Mouse (Mus musculus): Measurements from ENCODE around the gene Itgae. TPM values are rescaled to one million over a fixed set of nuclear protein-coding genes. Genes with fewer than 3 reads are reported as not detected.

Itgae gene
- total RNA-seq, 2 experiments from 2014 or later, result 0.33 to 1.1 TPM

GRCm38 (mm10) chr11:73092057-73092456 lies 1.7 kb downstream of the Itgae start:
- DNase-seq (ENCODE audit: low spot score in 2 of 2), result no peak

DNA sequence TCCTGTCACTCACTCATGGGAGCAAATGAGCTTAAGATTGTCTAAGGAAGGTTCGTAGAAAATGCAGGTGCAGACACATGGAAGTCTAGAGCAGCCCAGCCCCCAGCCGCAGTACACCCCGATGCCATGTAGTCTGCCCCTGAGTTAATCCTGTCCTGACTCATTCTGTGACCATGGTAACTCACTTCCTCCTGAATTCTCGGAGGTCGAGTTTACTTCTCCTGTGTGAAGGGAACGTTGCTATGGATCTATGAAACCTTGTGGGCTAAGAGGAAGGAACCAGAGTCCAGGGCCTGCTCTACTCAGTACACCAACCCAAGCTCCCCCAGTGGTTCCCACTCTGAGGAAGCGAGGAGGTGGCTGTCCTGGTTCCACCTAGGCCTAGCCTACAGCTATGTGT lies 2.5 kb downstream of the Itgae start:
- DNase-seq (ENCODE audit: low spot score in 2 of 2), result no peak

DNA sequence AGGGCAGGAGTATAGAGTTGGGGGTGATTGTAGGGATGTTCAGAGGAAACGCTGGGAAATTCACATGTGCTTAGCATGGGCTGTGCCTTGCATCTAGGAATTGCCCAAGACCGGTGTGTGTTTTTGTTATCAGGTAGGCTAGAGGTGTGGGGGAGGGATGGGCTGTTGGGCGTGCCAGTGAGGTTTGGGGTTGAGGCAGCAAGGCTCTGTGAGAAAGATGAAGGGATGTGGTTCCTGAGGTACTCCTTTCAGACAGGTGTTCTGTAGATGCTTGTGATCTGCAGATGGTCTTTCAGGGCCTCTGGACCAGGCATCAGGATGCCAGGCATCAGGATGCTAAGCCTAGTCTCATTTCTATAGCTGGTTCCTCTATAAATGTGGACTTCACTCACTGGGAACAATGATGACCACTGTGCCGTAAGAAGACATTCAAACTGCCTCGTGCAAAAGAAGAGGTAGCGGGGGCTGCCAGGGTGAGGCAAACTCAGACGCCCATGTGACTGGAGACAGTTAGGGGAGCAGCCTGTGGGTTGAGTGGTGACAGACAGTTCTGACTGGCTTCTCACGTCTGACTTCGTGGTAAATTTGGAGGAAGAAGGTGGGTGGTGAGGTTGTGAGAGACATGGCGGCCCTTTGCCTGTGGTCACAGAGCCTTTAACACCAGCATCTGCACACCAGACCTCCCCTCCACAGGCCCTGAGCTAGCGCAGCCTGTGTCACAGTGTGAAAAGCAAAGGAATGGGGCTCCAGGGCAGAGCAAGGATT lies 4.0 kb downstream of the Itgae start:
- no peak for DNase-seq (ENCODE audit: low spot score in 2 of 2)

- DNase-seq (ENCODE audit: low spot score in 2 of 2), result no peak
Observed at GRCm38 (mm10) chr11:73098860-73099259, 8.5 kb downstream of the Itgae start.

- DNase-seq (ENCODE audit: low spot score in 2 of 2), result no peak
Observed at GRCm38 (mm10) chr11:73099976-73100750, 9.8 kb downstream of the Itgae start.

GRCm38 (mm10) chr11:73101308-73101707 lies 10.9 kb downstream of the Itgae start:
- DNase-seq (ENCODE audit: low spot score in 2 of 2), result no peak

- DNase-seq (ENCODE audit: low spot score in 2 of 2), result no peak
Observed at GRCm38 (mm10) chr11:73105246-73105645, 14.9 kb downstream of the Itgae start.

DNA sequence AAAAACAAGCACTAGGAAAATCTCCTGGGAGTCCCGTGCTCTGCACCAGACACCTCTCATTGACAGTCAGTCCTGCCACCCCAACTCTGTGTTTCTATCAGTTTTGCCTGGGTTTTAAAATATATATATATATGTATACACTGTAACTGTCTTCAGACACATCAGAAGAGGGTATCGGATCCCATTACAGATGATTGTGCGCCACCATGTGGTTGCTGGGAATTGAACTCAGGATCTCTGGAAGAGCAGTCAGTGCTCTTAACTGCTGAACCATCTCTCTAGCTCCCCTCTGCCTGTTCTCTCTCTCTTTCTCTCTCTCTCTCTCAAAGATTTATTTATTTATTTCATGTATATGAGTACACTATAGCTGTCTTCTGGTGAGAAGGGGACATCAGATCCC lies 17.0 kb downstream of the Itgae start:
- DNase-seq (ENCODE audit: low spot score in 2 of 2), result peak; percentile 33 to 37

DNA sequence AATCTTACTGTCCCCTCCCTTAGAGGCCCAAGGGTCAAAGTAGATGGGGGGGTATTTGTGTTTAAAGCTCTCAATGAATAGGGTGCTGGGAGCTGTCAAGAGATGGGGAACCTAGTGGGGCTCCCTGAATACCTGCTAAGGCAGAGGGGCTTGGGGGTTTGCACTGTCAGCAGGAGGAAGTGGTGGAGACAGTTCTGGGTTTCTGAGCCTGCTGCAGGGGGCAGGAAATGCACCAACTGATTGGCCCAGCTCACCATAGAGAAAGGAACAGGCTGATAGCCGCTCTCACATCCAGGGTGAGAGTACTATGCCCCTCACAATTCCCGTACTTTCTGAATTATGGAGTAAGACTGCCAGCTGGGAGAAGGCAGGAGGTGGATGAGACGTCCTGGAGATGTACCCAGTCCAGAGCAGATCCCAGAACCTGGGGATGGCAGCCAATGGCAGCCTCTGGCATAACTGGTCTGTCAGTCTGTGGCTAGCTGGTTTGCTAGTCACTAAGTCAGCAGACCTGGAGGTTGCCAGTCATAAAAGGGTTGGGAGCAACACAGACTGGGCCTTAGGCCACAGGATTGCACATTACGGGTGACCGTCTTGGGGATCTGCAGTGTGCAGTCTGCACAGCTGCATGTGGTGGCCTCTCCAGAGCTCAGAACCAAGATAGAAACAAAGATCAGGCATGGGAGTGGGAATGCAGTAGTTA lies 18.0 kb downstream of the Itgae start:
- DNase-seq (ENCODE audit: low spot score in 2 of 2), result no peak

- no peak for DNase-seq (ENCODE audit: low spot score in 2 of 2)
Observed at GRCm38 (mm10) chr11:73108898-73109625, 18.7 kb downstream of the Itgae start.

GRCm38 (mm10) chr11:73109941-73110340 lies 19.6 kb downstream of the Itgae start:
- DNase-seq (ENCODE audit: low spot score in 2 of 2), result peak in 1 of 2 experiments; percentile 22

DNA sequence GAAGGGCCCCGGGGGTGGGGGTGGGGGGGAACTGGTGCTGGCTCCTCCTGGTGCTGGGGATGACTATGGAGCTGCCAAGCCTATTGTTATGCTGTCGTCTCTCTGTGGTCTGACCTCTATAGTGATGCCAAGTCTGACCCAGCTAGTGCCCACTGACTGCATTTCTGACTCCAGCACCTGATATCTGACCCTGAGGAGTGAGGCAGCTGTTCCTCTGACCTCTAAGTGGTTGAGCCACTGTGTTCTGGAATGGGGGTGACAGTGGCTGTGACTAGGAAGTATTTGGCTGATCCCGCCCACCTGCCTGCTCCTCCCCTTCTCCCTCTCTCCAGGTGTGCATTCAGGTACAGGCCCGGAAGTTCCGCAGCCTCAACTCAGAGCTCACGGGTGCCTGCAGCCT lies 21.0 kb downstream of the Itgae start:
- DNase-seq (ENCODE audit: low spot score in 2 of 2), result no peak

DNA sequence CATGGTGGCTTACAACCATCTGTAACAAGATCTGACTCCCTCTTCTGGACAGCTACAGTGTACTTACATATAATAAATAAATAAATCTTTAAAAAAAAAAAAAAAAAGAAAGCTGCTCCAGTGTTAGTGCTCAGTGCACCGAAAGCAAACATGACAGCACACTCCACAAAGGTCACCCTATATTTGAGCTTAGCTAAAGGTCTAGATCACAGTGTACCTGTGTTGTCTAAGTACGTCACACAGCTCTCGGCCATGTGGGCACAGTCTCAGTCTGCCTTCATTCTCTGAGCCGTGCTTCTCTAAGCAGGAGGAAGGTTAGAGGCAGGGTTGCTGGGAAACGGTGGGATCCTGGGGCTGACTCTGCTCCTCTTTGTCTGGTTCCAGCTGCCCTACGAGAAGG lies 36.1 kb downstream of the Itgae start:
- DNase-seq (ENCODE audit: low spot score in 2 of 2), result no peak

- no peak for DNase-seq (ENCODE audit: low spot score in 2 of 2)
Observed at GRCm38 (mm10) chr11:73131020-73131419, 40.6 kb downstream of the Itgae start.

DNA sequence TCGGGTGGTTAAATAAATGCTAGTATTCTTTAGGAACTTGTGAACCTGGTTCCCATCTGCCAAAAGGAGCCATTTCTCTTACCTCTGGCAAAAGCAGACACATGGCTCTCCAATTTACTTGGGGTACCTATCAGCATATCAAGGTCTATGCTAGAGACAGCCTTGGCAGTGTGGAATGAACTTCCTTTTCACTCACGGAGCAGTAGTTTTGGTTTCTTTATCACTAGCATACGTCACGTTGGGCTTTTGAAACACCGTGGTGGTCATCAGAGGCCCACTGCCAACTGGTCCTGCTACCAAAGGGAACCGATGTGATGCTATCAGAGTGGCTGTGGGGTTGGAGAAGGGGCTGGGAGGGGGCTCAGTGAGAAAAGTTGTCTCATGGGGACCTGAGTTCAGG lies 42.6 kb downstream of the Itgae start:
- DNase-seq (ENCODE audit: low spot score in 2 of 2), result no peak

GRCm38 (mm10) chr11:73134222-73134621 lies 43.8 kb downstream of the Itgae start:
- no peak for DNase-seq (ENCODE audit: low spot score in 2 of 2)

- DNase-seq (ENCODE audit: low spot score in 2 of 2), result no peak
Observed at GRCm38 (mm10) chr11:73136587-73136986, 46.2 kb downstream of the Itgae start.

GRCm38 (mm10) chr11:73137116-73137515 lies 46.7 kb downstream of the Itgae start:
- DNase-seq (ENCODE audit: low spot score in 2 of 2), result no peak

GRCm38 (mm10) chr11:73137591-73138501 lies 47.5 kb downstream of the Itgae start, which contains the start of gene Haspin:
Gene Haspin, minus strand, starts transcription at chr11:73138294.
- peak; percentile 90 to 93 for DNase-seq (ENCODE audit: low spot score in 2 of 2)

DNA sequence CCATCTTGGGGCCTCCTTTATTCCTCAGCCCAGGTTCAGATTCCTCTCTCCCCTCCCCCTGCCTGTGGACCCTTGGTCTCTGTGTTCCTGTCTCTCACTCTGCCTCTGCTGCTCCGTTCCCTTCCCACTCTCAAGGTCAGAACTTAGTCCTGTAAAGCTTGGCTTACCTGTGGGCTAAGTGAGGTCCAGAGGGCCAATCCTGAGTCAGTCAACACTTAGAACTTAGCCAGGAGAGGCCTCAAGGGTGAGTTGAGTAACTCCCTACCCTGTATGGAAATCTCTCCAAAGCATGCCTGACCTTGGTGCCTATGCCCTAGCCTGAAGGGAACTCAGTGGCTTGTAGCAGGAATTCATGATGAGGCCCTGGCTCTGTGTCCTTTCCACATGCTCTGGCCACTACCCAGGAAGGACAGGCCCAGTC lies 53.9 kb downstream of the Itgae start:
- DNase-seq (ENCODE audit: low spot score in 2 of 2), result no peak

Measured in adrenal gland, adult 18-20 months (tissue).